Comparison of ENCODE assay signal across 11 mouse cellular contexts in the genomic region with DNA sequence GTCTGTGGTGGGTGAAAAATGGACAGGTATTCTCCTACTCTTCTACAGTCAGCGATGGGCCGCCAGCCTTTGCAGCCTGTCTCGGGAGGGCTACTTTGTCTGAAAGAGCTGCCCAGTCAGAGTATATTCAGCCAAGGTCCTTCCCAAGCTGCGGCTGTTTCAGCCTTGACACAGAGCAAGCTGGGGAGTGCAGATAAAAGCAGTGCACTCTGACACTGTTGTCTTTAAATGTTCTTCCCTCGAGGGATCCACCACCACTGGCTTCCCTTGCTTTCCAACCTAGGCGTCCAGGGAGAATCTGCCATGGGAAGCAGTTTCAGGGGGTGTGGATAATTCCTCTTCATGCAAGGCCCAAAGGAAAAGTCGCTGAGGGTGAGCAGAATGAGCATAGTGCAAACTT.
A peak's percentile ranks its signal among the peaks of the same experiment; 100 is the strongest.
DNase-seq lines count a peak whose midpoint lies in the region; ATAC-seq and TF ChIP-seq lines count a peak whose summit lies in the region.
"Had no signal": no experiment of that assay in that cellular context is flagged by ENCODE, and none has a peak within 500 bp of the region (broad histone marks: within the 10 kb centered on the region; RNA-seq: fewer than 3 reads in every experiment).

No protein-coding gene starts in this region.

- no peak overlapping the region for H3K4me3 ChIP-seq in midbrain, embryonic 14.5 days (replicated peaks; ENCODE audit: low read depth, low read length)
- no peak overlapping the region for H3K4me3 ChIP-seq in midbrain, embryonic 11.5 days (ENCODE audit: low read depth, low read length)
- no peak overlapping the region for H3K4me3 ChIP-seq in stomach, postnatal 0 days (ENCODE audit: low read depth, low read length)
- H3K4me3 ChIP-seq: liver, embryonic 15.5 days; myocyte had no signal

- H3K27me3 ChIP-seq in midbrain, embryonic 14.5 days (ENCODE audit: control insufficient read depth, insufficient read depth, low read length): no peaks in the 10 kb centered on the region
- H3K27me3 ChIP-seq in midbrain, embryonic 11.5 days (ENCODE audit: control insufficient read depth, insufficient read depth, low read length): no peaks in the 10 kb centered on the region
- H3K27me3 ChIP-seq in stomach, postnatal 0 days (ENCODE audit: control insufficient read depth, insufficient read depth, low read length): no peaks in the 10 kb centered on the region
- H3K27me3 ChIP-seq: liver, embryonic 15.5 days had no signal

- H3K9me3 ChIP-seq in midbrain, embryonic 14.5 days (ENCODE audit: control insufficient read depth, low read length): no peaks in the 10 kb centered on the region
- H3K9me3 ChIP-seq in midbrain, embryonic 11.5 days (ENCODE audit: control insufficient read depth, low read length): no peaks in the 10 kb centered on the region
- no peaks in the 10 kb centered on the region for H3K9me3 ChIP-seq in stomach, postnatal 0 days (ENCODE audit: control insufficient read depth, low read length)
- H3K9me3 ChIP-seq: liver, embryonic 15.5 days had no signal

- TF ChIP-seq EP300 in stomach, postnatal 0 days (optimal IDR thresholded peaks at IDR 0.05): no peak

- peaks cover 14% of the 10 kb centered on the region; the same call in 1 of the 2 replicates for H3K4me1 ChIP-seq in midbrain, embryonic 14.5 days (ENCODE audit: control insufficient read depth, insufficient read depth, low read length)
- H3K4me1 ChIP-seq in midbrain, embryonic 11.5 days (ENCODE audit: control insufficient read depth, insufficient read depth, low read length): no peaks in the 10 kb centered on the region
- no peaks in the 10 kb centered on the region; the same call in 1 of the 2 replicates for H3K4me1 ChIP-seq in stomach, postnatal 0 days (replicated peaks; ENCODE audit: control insufficient read depth, insufficient read depth)
- H3K4me1 ChIP-seq: liver, embryonic 15.5 days had no signal

- no peak for TF ChIP-seq CTCF in stomach, postnatal 0 days (IDR thresholded peaks at IDR 0.05; ENCODE audit: low read depth)

- no peaks in the 10 kb centered on the region for H3K36me3 ChIP-seq in midbrain, embryonic 14.5 days (ENCODE audit: control insufficient read depth, insufficient read depth, low read length)
- H3K36me3 ChIP-seq in midbrain, embryonic 11.5 days (ENCODE audit: control insufficient read depth, insufficient read depth, low read length): no peaks in the 10 kb centered on the region
- no peaks in the 10 kb centered on the region for H3K36me3 ChIP-seq in stomach, postnatal 0 days (ENCODE audit: control insufficient read depth, insufficient read depth, low read length)
- H3K36me3 ChIP-seq: liver, embryonic 15.5 days had no signal

- ATAC-seq in midbrain, embryonic 14.5 days (ENCODE audit: low FRiP score, low TSS enrichment): no peak
- no peak for ATAC-seq in midbrain, embryonic 11.5 days (ENCODE audit: low FRiP score)
- no peak for ATAC-seq in stomach, postnatal 0 days (ENCODE audit: low FRiP score, low TSS enrichment)

- DNase-seq in heart, adult 11 months: peak; percentile 90
- DNase-seq in heart, postnatal 10 days: no peak
- no peak for DNase-seq in midbrain, embryonic 14.5 days
- no peak for DNase-seq in midbrain, embryonic 11.5 days (ENCODE audit: low spot score, missing footprints)
- DNase-seq in heart, postnatal 14 days: peak; percentile 3 to 4
- DNase-seq in stomach, postnatal 0 days (ENCODE audit: low spot score): no peak
- no peak for DNase-seq in layer of hippocampus, postnatal 36 days
- DNase-seq in adipocyte (ENCODE audit: low spot score): no peak
- DNase-seq: gastrocnemius, postnatal 36 days had no signal

- 56% methylated on average over 7 of the region's 7 CpGs for WGBS in midbrain, embryonic 14.5 days
- WGBS in midbrain, embryonic 11.5 days: 63% methylated on average over 7 of the region's 7 CpGs
- WGBS in stomach, postnatal 0 days: 38% methylated on average over 7 of the region's 7 CpGs

- intact Hi-C loops in heart, postnatal 10 days (cut with DNase I): no loop called here
- intact Hi-C loops in heart, postnatal 14 days (cut with DNase I): loop anchor here (5.0 kb wide), 1 partner anchor 179 kb away; the partner anchor contains the start of gene Fbxl7

- no peak overlapping the region for H3K4me2 ChIP-seq in midbrain, embryonic 14.5 days (ENCODE audit: low read length)
- H3K4me2 ChIP-seq in midbrain, embryonic 11.5 days: no peak overlapping the region
- no peak overlapping the region for H3K4me2 ChIP-seq in stomach, postnatal 0 days (replicated peaks; ENCODE audit: low read depth)
- H3K4me2 ChIP-seq: liver, embryonic 15.5 days had no signal

- no peak overlapping the region for H3K9ac ChIP-seq in midbrain, embryonic 14.5 days (replicated peaks; ENCODE audit: low read length)
- no peak overlapping the region for H3K9ac ChIP-seq in midbrain, embryonic 11.5 days (ENCODE audit: low read length)
- H3K9ac ChIP-seq in stomach, postnatal 0 days (ENCODE audit: low read length): no peak overlapping the region
- H3K9ac ChIP-seq: liver, embryonic 15.5 days had no signal

- H3K27ac ChIP-seq in midbrain, embryonic 14.5 days (replicated peaks; ENCODE audit: low read depth, low read length): 0 out of 2 replicates have a peak overlapping the region, but pooled peaks have one; percentile 22
- no peak overlapping the region for H3K27ac ChIP-seq in midbrain, embryonic 11.5 days (ENCODE audit: low read depth, low read length)
- peak overlapping the region; percentile 1; the same call in 1 of the 2 replicates for H3K27ac ChIP-seq in stomach, postnatal 0 days (replicated peaks)
- H3K27ac ChIP-seq: liver, embryonic 15.5 days had no signal

Comparison
In these comparisons a context has a peak if more than half of its experiments do, and no peak if none do; other contexts are left out.
1. DNase-seq: peak in heart, adult 11 months (single experiment) and heart, postnatal 14 days (2 of 2); none in heart, postnatal 10 days (0 of 2), midbrain, embryonic 14.5 days (single experiment), midbrain, embryonic 11.5 days (single experiment), stomach, postnatal 0 days (single experiment), layer of hippocampus, postnatal 36 days (0 of 2) and adipocyte (single experiment).